Mouse (Mus musculus) bone marrow, adult 2 months (tissue): ENCODE measurements around the gene Htr5b. TPM values are rescaled to one million over a fixed set of nuclear protein-coding genes. Genes with fewer than 3 reads are reported as not detected.

Source experiments
- H3K27ac ChIP-seq: fragments of 200-500 bp; 2 replicates; pipeline ENCODE4 v1.5.1; 2012; ENCODE audit warnings: low read depth, mild to moderate bottlenecking, control low read depth, inconsistent platforms, low read length; ENCODE audit not compliant: control insufficient read depth, poor library complexity, insufficient read depth
- H3K4me1 ChIP-seq: fragments of 200-500 bp; 2 replicates; pipeline ENCODE4 v1.6.1; 2011; ENCODE audit warnings: low read length; ENCODE audit not compliant: control insufficient read depth, insufficient read depth
- H3K4me3 ChIP-seq: fragments of 200-500 bp; replicated peaks from 2 replicates; pipeline ENCODE3; 2011; ENCODE audit warnings: mild to moderate bottlenecking, low read depth, low read length, control low read depth; ENCODE audit not compliant: control insufficient read depth
- CTCF ChIP-seq: fragments of 200-500 bp; IDR thresholded peaks from 2 replicates; pipeline ENCODE4 v1.5.1; 2011; ENCODE audit warnings: low read length, control low read depth; ENCODE audit not compliant: control insufficient read depth, insufficient read depth
- POLR2A ChIP-seq: fragments of 200-500 bp; IDR thresholded peaks from 2 replicates; pipeline ENCODE4 v1.6.1; 2011; ENCODE audit warnings: low read depth, mild to moderate bottlenecking, control low read depth, low read length, borderline replicate concordance; ENCODE audit not compliant: control insufficient read depth
- WGBS: fragments of 180-500 bp; shearing (Covaris S2); methylation state at CpG from one replicate; pipeline ENCODE4 v1.1.7; 2018; 5-methylcytosine and 5-hydroxymethylcytosine counted together
- polyA plus RNA-seq: library from polyadenylated mRNA; stranded (reverse); fragments of >200 nt; gene quantifications from 2 replicates; pipeline ENCODE4 v1.2.4, GENCODE M21; 2011; ENCODE audit warnings: low replicate concordance; ENCODE audit not compliant: missing spikeins, insufficient read depth, insufficient read length

Gene Htr5b
- polyA plus RNA-seq, 1 experiment = not detected

DNA sequence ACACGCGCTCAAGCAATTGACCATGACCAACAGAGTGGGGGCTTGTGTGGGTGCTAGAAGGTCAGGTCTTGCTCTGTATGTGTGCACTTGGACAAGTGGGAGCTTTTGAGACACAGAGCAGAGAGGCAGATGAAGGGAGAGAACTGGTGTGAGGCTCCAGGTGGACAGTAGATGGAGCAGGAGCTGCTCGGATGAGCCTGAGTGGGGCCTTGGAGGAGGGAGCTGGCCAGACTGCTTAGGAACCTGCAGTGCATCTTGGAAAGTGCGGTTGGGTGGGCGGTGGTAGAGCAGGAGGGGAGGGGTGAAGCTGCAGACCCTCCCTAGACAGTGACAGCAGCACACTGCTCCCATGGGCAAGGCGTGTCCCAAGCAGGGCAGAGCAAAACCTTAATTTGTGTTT, 68.2 kb downstream of the Htr5b start:
- WGBS = 80% methylated on average over 6 of the region's 6 CpGs
- Histone ChIP-seq H3K4me1 (no peaks in the 10 kb centered on the region; the same call in 1 of the 2 replicates), H3K4me3 (no peak overlapping the region), H3K27ac (no peak overlapping the region)
- TF ChIP-seq POLR2A = no peak
- no peak for TF ChIP-seq CTCF

Other genes starting within 250 kb of the Htr5b start
- 6.4 and 7.4 TPM in 2 replicates for gene Insig2, start 195.9 kb downstream of the Htr5b start, polyA plus RNA-seq
- gene Ccdc93, start 97.4 kb downstream of the Htr5b start, polyA plus RNA-seq = 3.5 and 4.7 TPM in 2 replicates
- gene Ddx18, start 39.5 kb upstream of the Htr5b start, polyA plus RNA-seq = 17.0 and 41.0 TPM in 2 replicates